ENCODE assay signal across 12 mouse cellular contexts in genomic region chr2:31132682-31133081, GRCm38 (mm10). TPM values are rescaled to one million over a fixed set of nuclear protein-coding genes. Genes with fewer than 3 reads are reported as not detected.
DNase-seq lines count a peak whose midpoint lies in the region; ATAC-seq and TF ChIP-seq lines count a peak whose summit lies in the region.
"Had no signal": no experiment of that assay in that cellular context is flagged by ENCODE, and none has a peak within 500 bp of the region (broad histone marks: within the 10 kb centered on the region; RNA-seq: fewer than 3 reads in every experiment).

No protein-coding gene starts in this region.

- peaks cover 79% of the 10 kb centered on the region for H3K4me1 ChIP-seq in heart, embryonic 10.5 days
- peaks cover 100% of the 10 kb centered on the region for H3K4me1 ChIP-seq in megakaryocyte, embryonic 14.5 days
- H3K4me1 ChIP-seq in heart, embryonic 13.5 days, result peaks cover 75% of the 10 kb centered on the region
- H3K4me1 ChIP-seq in hindbrain, postnatal 0 days (ENCODE audit: insufficient read depth, low read length), result peaks cover 7% of the 10 kb centered on the region; the same call in 1 of the 2 replicates

- DNase-seq in heart, embryonic 10.5 days (ENCODE audit: low spot score), result no peak
- no peak for DNase-seq in heart, adult 9 months (ENCODE audit: low spot score in 2 of 2)
- DNase-seq in thymus, postnatal 10 days (ENCODE audit: low spot score in 2 of 2), result no peak
- DNase-seq in hindbrain, postnatal 0 days (ENCODE audit: low spot score), result no peak
- DNase-seq: liver, postnatal 0 days; midbrain, embryonic 14.5 days; right cerebral cortex, postnatal 25 days had no signal

- no peak overlapping the region for H3K4me2 ChIP-seq in heart, embryonic 13.5 days
- H3K4me2 ChIP-seq in hindbrain, postnatal 0 days (ENCODE audit: low read depth, low read length), result no peak overlapping the region

- no peaks in the 10 kb centered on the region for H3K27me3 ChIP-seq in heart, embryonic 10.5 days (ENCODE audit: insufficient read depth, poor library complexity, severe bottlenecking)
- no peaks in the 10 kb centered on the region for H3K27me3 ChIP-seq in megakaryocyte, embryonic 14.5 days (replicated peaks)
- no peaks in the 10 kb centered on the region for H3K27me3 ChIP-seq in heart, embryonic 13.5 days (replicated peaks)
- no peaks in the 10 kb centered on the region for H3K27me3 ChIP-seq in hindbrain, postnatal 0 days (ENCODE audit: insufficient read depth, low read length)

- H3K9me3 ChIP-seq in heart, embryonic 10.5 days, result no peaks in the 10 kb centered on the region
- H3K9me3 ChIP-seq in megakaryocyte, embryonic 14.5 days, result no peaks in the 10 kb centered on the region
- no peaks in the 10 kb centered on the region for H3K9me3 ChIP-seq in heart, embryonic 13.5 days
- H3K9me3 ChIP-seq in hindbrain, postnatal 0 days (ENCODE audit: low read length), result no peaks in the 10 kb centered on the region

- ATAC-seq in megakaryocyte, adult 5-6 weeks (ENCODE audit: poor library complexity, severe bottlenecking), result no peak
- no peak for ATAC-seq in heart, embryonic 13.5 days (ENCODE audit: extremely low read depth, insufficient number of reproducible peaks, low FRiP score, low TSS enrichment)
- no peak for ATAC-seq in megakaryocyte-erythroid progenitor cell, adult 5-6 weeks (replicated peaks; ENCODE audit: low FRiP score, low TSS enrichment, poor library complexity, severe bottlenecking)
- no peak for ATAC-seq in hindbrain, postnatal 0 days
- ATAC-seq: hindbrain, embryonic 16.5 days; liver, postnatal 0 days had no signal

- no peaks in the 10 kb centered on the region for H3K36me3 ChIP-seq in heart, embryonic 10.5 days
- peaks cover 59% of the 10 kb centered on the region for H3K36me3 ChIP-seq in megakaryocyte, embryonic 14.5 days (replicated peaks; ENCODE audit: low read length)
- H3K36me3 ChIP-seq in heart, embryonic 13.5 days, result no peaks in the 10 kb centered on the region
- H3K36me3 ChIP-seq in hindbrain, postnatal 0 days (ENCODE audit: insufficient read depth, low read length), result no peaks in the 10 kb centered on the region

- 56% methylated on average over 8 of the region's 8 CpGs for WGBS in heart, embryonic 10.5 days
- 44% methylated on average over 8 of the region's 8 CpGs for WGBS in heart, embryonic 13.5 days
- 63% methylated on average over 8 of the region's 8 CpGs for WGBS in hindbrain, postnatal 0 days

- H3K9ac ChIP-seq in heart, embryonic 13.5 days, result peak overlapping the region; percentile 53
- H3K9ac ChIP-seq in hindbrain, postnatal 0 days (replicated peaks; ENCODE audit: low read length), result no peak overlapping the region
- H3K9ac ChIP-seq: liver, postnatal 0 days had no signal

- H3K27ac ChIP-seq in heart, embryonic 10.5 days, result peak overlapping the region; percentile 82; the same call in 1 of the 2 replicates
- H3K27ac ChIP-seq in heart, embryonic 13.5 days (replicated peaks), result peak overlapping the region; percentile 82
- H3K27ac ChIP-seq in hindbrain, postnatal 0 days, result no peak overlapping the region

- no peak for TF ChIP-seq CTCF in hindbrain, postnatal 0 days (IDR thresholded peaks at IDR 0.05; ENCODE audit: low read depth)

- no peak overlapping the region for H3K4me3 ChIP-seq in heart, embryonic 10.5 days
- H3K4me3 ChIP-seq in megakaryocyte, embryonic 14.5 days (replicated peaks), result peak overlapping the region; percentile 84
- no peak overlapping the region for H3K4me3 ChIP-seq in heart, embryonic 13.5 days
- H3K4me3 ChIP-seq in hindbrain, postnatal 0 days (ENCODE audit: low read length), result no peak overlapping the region

RNA-seq across cellular contexts. Expression of gene Fnbp1, which starts 9.1 kb away (rescaled TPM):
- polyA plus RNA-seq in heart, embryonic 10.5 days (2016; fragmentation: Nextera tagmentation; extraction: Ambion mirVana), result 17.7 and 21.6 TPM in 2 replicates
- 44.7 and 52.5 TPM in 2 replicates for polyA plus RNA-seq in megakaryocyte, embryonic 14.5 days (2012; ENCODE audit: insufficient read depth, low replicate concordance)
- total RNA-seq in megakaryocyte, adult 5-6 weeks (2015), result 62.0 and 64.1 TPM in 2 replicates
- total RNA-seq in megakaryocyte, adult 5-6 weeks (2017), result 39.0 and 48.7 TPM in 2 replicates
- 17.6 and 18.7 TPM in 2 replicates for polyA plus RNA-seq in heart, embryonic 13.5 days (2015; fragmentation: Nextera tagmentation; extraction: Ambion mirVana)
- 30.7 and 46.4 TPM in 2 replicates for total RNA-seq in megakaryocyte-erythroid progenitor cell, adult 5-6 weeks (2014; fragmentation: Nextera tagmentation)
- total RNA-seq in megakaryocyte-erythroid progenitor cell, adult 5-6 weeks (2017), result 16.0 and 36.4 TPM in 2 replicates
- 20.1 and 24.1 TPM in 2 replicates for total RNA-seq in hindbrain, postnatal 0 days (2014; rRNA removed)
- polyA plus RNA-seq in hindbrain, postnatal 0 days (2015; fragmentation: Nextera tagmentation; extraction: Ambion mirVana), result 31.0 and 32.1 TPM in 2 replicates

RNA-seq across cellular contexts. Expression of gene Gpr107, which starts 19.4 kb away (rescaled TPM):
- 35.9 and 37.4 TPM in 2 replicates for polyA plus RNA-seq in heart, embryonic 10.5 days (2016; fragmentation: Nextera tagmentation; extraction: Ambion mirVana)
- polyA plus RNA-seq in megakaryocyte, embryonic 14.5 days (2012; ENCODE audit: insufficient read depth, low replicate concordance), result 5.0 and 11.9 TPM in 2 replicates
- total RNA-seq in megakaryocyte, adult 5-6 weeks (2015), result 22.1 and 22.2 TPM in 2 replicates
- 29.2 and 32.1 TPM in 2 replicates for total RNA-seq in megakaryocyte, adult 5-6 weeks (2017)
- 29.7 and 34.8 TPM in 2 replicates for polyA plus RNA-seq in heart, embryonic 13.5 days (2015; fragmentation: Nextera tagmentation; extraction: Ambion mirVana)
- total RNA-seq in megakaryocyte-erythroid progenitor cell, adult 5-6 weeks (2014; fragmentation: Nextera tagmentation), result 19.6 and 30.4 TPM in 2 replicates
- total RNA-seq in megakaryocyte-erythroid progenitor cell, adult 5-6 weeks (2017), result 15.0 and 18.2 TPM in 2 replicates
- 49.3 and 52.9 TPM in 2 replicates for total RNA-seq in hindbrain, postnatal 0 days (2014; rRNA removed)
- 28.2 and 31.9 TPM in 2 replicates for polyA plus RNA-seq in hindbrain, postnatal 0 days (2015; fragmentation: Nextera tagmentation; extraction: Ambion mirVana)
